Mouse (Mus musculus): ENCODE results near the gene Rbm44. TPM values are rescaled to one million over a fixed set of nuclear protein-coding genes. Genes with fewer than 3 reads are reported as not detected.
A peak's percentile ranks its signal among the peaks of the same experiment; 100 is the strongest.

Rbm44 gene
- polyA plus RNA-seq (2014; fragmentation: Nextera tagmentation; extraction: Ambion mirVana): 0.43 and 0.74 TPM in 2 replicates

DNA sequence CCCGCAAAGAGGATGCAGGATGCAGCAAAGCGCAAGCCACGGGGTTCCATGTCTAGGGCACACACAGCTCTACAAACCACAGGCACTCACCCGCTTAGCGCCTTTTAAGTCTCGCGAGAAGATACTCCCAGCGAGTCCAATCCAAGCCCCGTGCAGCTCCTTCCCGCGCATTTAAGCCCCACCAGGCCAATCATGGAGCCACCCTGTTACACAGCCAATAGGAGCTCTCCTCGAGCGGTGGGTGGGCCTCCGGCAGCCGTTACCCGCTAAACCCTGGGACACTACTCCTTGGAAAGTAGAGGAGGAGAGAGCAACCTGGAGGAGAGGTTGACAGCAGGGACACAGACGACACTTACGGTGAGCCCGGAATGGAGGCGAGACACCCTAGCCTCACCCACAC, at the start of gene Rbm44:
Gene Rbm44 (plus strand): TSS at position 277 of the 400 bp plus-strand sequence.
- Histone ChIP-seq H3K27ac (replicated peaks; ENCODE audit: low read depth, low read length) (no peak within 1 kb of the TSS), H3K9me3 (replicated peaks; ENCODE audit: control insufficient read depth, low read length) (no peaks in the 10 kb centered on the region), H3K27me3 (ENCODE audit: control insufficient read depth, insufficient read depth, low read length) (no peaks in the 10 kb centered on the region), H3K36me3 (replicated peaks; ENCODE audit: control insufficient read depth, insufficient read depth, low read depth, low read length) (no peaks in the 10 kb centered on the region), H3K4me3 (ENCODE audit: low read depth, low read length) (no peak within 1 kb of the TSS), H3K9ac (replicated peaks; ENCODE audit: low read length) (no peak within 1 kb of the TSS), H3K4me2 (ENCODE audit: low read depth, low read length) (no peak within 1 kb of the TSS), H3K4me1 (ENCODE audit: control insufficient read depth, insufficient read depth, low read length) (no peaks in the 10 kb centered on the region)
- ATAC-seq (replicated peaks; ENCODE audit: insufficient number of reproducible peaks, low FRiP score, low TSS enrichment, low read depth) (no peak), DNase-seq (ENCODE audit: low spot score) (peak; percentile 2)
- 70% methylated on average over 20 of the region's 20 CpGs for WGBS

- Histone ChIP-seq H3K9me3 (replicated peaks; ENCODE audit: control insufficient read depth, low read length) (no peaks in the 10 kb centered on the region), H3K9ac (replicated peaks; ENCODE audit: low read length) (no peak overlapping the region), H3K27me3 (ENCODE audit: control insufficient read depth, insufficient read depth, low read length) (no peaks in the 10 kb centered on the region), H3K4me2 (ENCODE audit: low read depth, low read length) (no peak overlapping the region), H3K27ac (replicated peaks; ENCODE audit: low read depth, low read length) (no peak overlapping the region), H3K4me1 (ENCODE audit: control insufficient read depth, insufficient read depth, low read length) (no peaks in the 10 kb centered on the region), H3K36me3 (replicated peaks; ENCODE audit: control insufficient read depth, insufficient read depth, low read depth, low read length) (no peaks in the 10 kb centered on the region), H3K4me3 (ENCODE audit: low read depth, low read length) (no peak overlapping the region)
- WGBS: 82% methylated on average over 3 of the region's 3 CpGs
- no peak for DNase-seq (ENCODE audit: low spot score)
- ATAC-seq (replicated peaks; ENCODE audit: insufficient number of reproducible peaks, low FRiP score, low TSS enrichment, low read depth): no peak
Measured at GRCm38 (mm10) chr1:91095258-91095657, 49.6 kb upstream of the Rbm44 start.

GRCm38 (mm10) chr1:91095853-91096252, 49.0 kb upstream of the Rbm44 start:
- Histone ChIP-seq H3K36me3 (replicated peaks; ENCODE audit: control insufficient read depth, insufficient read depth, low read depth, low read length) (no peaks in the 10 kb centered on the region), H3K4me3 (ENCODE audit: low read depth, low read length) (no peak overlapping the region), H3K4me2 (ENCODE audit: low read depth, low read length) (no peak overlapping the region), H3K9me3 (replicated peaks; ENCODE audit: control insufficient read depth, low read length) (no peaks in the 10 kb centered on the region), H3K4me1 (ENCODE audit: control insufficient read depth, insufficient read depth, low read length) (no peaks in the 10 kb centered on the region), H3K27ac (replicated peaks; ENCODE audit: low read depth, low read length) (no peak overlapping the region), H3K9ac (replicated peaks; ENCODE audit: low read length) (no peak overlapping the region), H3K27me3 (ENCODE audit: control insufficient read depth, insufficient read depth, low read length) (no peaks in the 10 kb centered on the region)
- WGBS: 46% methylated on average over 1 of the region's 1 CpGs
- ATAC-seq (replicated peaks; ENCODE audit: insufficient number of reproducible peaks, low FRiP score, low TSS enrichment, low read depth) (no peak), DNase-seq (ENCODE audit: low spot score) (no peak)

DNA sequence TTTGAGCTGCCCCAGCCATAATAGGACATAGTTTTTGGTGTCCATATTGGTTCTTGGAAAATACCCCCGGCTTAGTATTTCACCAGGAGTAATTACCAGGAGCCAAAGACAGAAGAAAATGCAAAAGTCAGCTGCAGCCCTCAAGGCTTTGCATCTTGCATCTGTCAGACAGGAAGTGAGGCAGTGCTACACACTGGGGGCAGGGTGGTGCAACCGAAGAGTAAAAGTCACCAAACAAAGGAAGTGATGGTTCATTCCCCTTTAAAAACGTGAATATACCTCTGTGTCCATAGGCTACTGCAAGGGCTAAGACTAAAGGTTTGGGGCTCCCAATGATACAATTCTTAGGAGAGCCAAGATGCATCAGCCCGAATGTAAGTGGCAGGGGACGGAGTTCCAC, 48.4 kb upstream of the Rbm44 start:
- 60% methylated on average over 5 of the region's 5 CpGs for WGBS
- DNase-seq (ENCODE audit: low spot score): no peak
- no peaks in the 10 kb centered on the region for H3K27me3 ChIP-seq (ENCODE audit: control insufficient read depth, insufficient read depth, low read length)
- H3K36me3 ChIP-seq (replicated peaks; ENCODE audit: control insufficient read depth, insufficient read depth, low read depth, low read length): no peaks in the 10 kb centered on the region
- H3K4me2 ChIP-seq (ENCODE audit: low read depth, low read length): no peak overlapping the region
- no peak overlapping the region for H3K9ac ChIP-seq (replicated peaks; ENCODE audit: low read length)
- no peaks in the 10 kb centered on the region for H3K9me3 ChIP-seq (replicated peaks; ENCODE audit: control insufficient read depth, low read length)
- H3K4me3 ChIP-seq (ENCODE audit: low read depth, low read length): no peak overlapping the region
- no peak overlapping the region for H3K27ac ChIP-seq (replicated peaks; ENCODE audit: low read depth, low read length)
- no peaks in the 10 kb centered on the region for H3K4me1 ChIP-seq (ENCODE audit: control insufficient read depth, insufficient read depth, low read length)
- no peak for ATAC-seq (replicated peaks; ENCODE audit: insufficient number of reproducible peaks, low FRiP score, low TSS enrichment, low read depth)

DNA sequence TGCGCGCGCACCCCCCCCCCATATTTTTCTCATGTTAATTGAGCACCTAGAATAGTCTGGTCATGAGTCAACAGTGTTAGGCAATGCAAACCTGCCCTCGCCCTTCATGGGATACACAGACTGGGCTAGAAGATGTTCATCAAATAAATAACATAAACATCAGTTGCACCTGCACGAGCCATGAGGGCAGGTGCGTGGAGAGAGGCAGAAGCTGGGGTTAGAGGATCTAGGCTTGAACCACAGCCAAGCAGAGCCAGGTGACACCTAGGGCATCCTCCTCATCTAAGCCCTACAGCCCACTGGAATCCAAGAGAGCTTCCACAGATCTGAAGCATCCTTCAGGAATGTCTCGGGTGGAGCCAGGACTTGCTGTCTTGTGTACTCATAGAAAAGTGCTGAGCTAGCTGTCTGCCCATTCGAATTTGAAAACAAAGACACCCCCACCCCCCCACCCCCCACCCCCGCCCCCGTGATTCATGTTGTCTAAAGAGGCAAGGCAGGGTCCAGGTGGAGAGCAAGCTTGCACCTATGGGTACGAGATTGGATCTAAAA, 47.5 kb upstream of the Rbm44 start:
- H3K27ac ChIP-seq (replicated peaks; ENCODE audit: low read depth, low read length): no peak overlapping the region
- no peak overlapping the region for H3K4me3 ChIP-seq (ENCODE audit: low read depth, low read length)
- H3K9ac ChIP-seq (replicated peaks; ENCODE audit: low read length): no peak overlapping the region
- WGBS: 92% methylated on average over 11 of the region's 11 CpGs
- no peaks in the 10 kb centered on the region for H3K36me3 ChIP-seq (replicated peaks; ENCODE audit: control insufficient read depth, insufficient read depth, low read depth, low read length)
- no peaks in the 10 kb centered on the region for H3K4me1 ChIP-seq (ENCODE audit: control insufficient read depth, insufficient read depth, low read length)
- no peak overlapping the region for H3K4me2 ChIP-seq (ENCODE audit: low read depth, low read length)
- ATAC-seq (replicated peaks; ENCODE audit: insufficient number of reproducible peaks, low FRiP score, low TSS enrichment, low read depth) (no peak), DNase-seq (ENCODE audit: low spot score) (no peak)
- H3K27me3 ChIP-seq (ENCODE audit: control insufficient read depth, insufficient read depth, low read length): no peaks in the 10 kb centered on the region
- H3K9me3 ChIP-seq (replicated peaks; ENCODE audit: control insufficient read depth, low read length): no peaks in the 10 kb centered on the region

- Histone ChIP-seq H3K4me2 (ENCODE audit: low read depth, low read length) (no peak overlapping the region), H3K9me3 (replicated peaks; ENCODE audit: control insufficient read depth, low read length) (no peaks in the 10 kb centered on the region), H3K4me3 (ENCODE audit: low read depth, low read length) (no peak overlapping the region), H3K27ac (replicated peaks; ENCODE audit: low read depth, low read length) (no peak overlapping the region), H3K9ac (replicated peaks; ENCODE audit: low read length) (no peak overlapping the region), H3K27me3 (ENCODE audit: control insufficient read depth, insufficient read depth, low read length) (no peaks in the 10 kb centered on the region), H3K4me1 (ENCODE audit: control insufficient read depth, insufficient read depth, low read length) (no peaks in the 10 kb centered on the region), H3K36me3 (replicated peaks; ENCODE audit: control insufficient read depth, insufficient read depth, low read depth, low read length) (no peaks in the 10 kb centered on the region)
- ATAC-seq (replicated peaks; ENCODE audit: insufficient number of reproducible peaks, low FRiP score, low TSS enrichment, low read depth): 0 out of 2 replicates have a peak, but pooled peaks have one; percentile 52
- DNase-seq (ENCODE audit: low spot score): peak; percentile 78
- WGBS: 14% methylated on average over 6 of the region's 6 CpGs
Measured at GRCm38 (mm10) chr1:91098887-91099286, 46.0 kb upstream of the Rbm44 start.

DNA sequence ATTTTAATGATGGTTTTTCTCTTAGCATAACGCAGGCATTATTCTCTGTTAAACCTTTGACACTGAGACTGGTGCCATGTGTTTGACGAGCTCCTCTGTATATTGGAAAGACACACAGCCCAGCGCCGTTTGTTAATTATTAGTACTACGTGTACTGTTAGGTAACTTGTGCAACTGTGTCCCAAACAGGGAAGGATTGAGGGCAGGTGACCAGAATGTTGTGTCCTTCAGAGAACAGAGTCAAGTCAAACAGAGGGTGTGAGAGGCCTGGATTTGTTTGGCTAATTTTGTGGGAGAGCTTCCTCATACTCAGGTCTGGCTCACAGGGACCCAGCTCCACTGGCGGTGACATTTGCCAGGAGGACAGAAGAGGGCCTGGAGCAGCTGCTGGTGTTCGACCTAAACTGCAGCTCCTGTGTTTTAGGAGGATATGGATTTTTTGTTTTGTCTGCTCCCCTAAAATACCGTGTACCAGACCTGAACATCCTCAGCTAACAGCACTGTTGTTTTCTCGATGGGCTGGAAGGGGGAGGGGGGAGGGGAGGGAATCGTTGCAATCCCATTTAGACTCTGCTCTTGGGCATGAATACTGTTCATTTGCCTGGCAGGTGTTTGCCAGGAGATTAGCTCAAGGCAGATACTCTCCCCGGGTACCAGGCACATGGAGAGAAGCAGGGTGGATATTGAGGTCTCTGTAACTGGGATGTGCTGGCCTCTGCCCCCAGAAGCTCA, 43.0 kb upstream of the Rbm44 start:
- Histone ChIP-seq H3K4me1 (ENCODE audit: control insufficient read depth, insufficient read depth, low read length) (no peaks in the 10 kb centered on the region), H3K4me2 (ENCODE audit: low read depth, low read length) (no peak overlapping the region), H3K27me3 (ENCODE audit: control insufficient read depth, insufficient read depth, low read length) (no peaks in the 10 kb centered on the region), H3K36me3 (replicated peaks; ENCODE audit: control insufficient read depth, insufficient read depth, low read depth, low read length) (no peaks in the 10 kb centered on the region), H3K9ac (replicated peaks; ENCODE audit: low read length) (no peak overlapping the region), H3K4me3 (ENCODE audit: low read depth, low read length) (no peak overlapping the region), H3K27ac (replicated peaks; ENCODE audit: low read depth, low read length) (no peak overlapping the region), H3K9me3 (replicated peaks; ENCODE audit: control insufficient read depth, low read length) (no peaks in the 10 kb centered on the region)
- no peak for ATAC-seq (replicated peaks; ENCODE audit: insufficient number of reproducible peaks, low FRiP score, low TSS enrichment, low read depth)
- WGBS: 81% methylated on average over 11 of the region's 11 CpGs
- DNase-seq (ENCODE audit: low spot score): no peak

GRCm38 (mm10) chr1:91103366-91103983, 41.4 kb upstream of the Rbm44 start:
- 93% methylated on average over 15 of the region's 15 CpGs for WGBS
- Histone ChIP-seq H3K27me3 (ENCODE audit: control insufficient read depth, insufficient read depth, low read length) (no peaks in the 10 kb centered on the region), H3K9ac (replicated peaks; ENCODE audit: low read length) (no peak overlapping the region), H3K4me1 (ENCODE audit: control insufficient read depth, insufficient read depth, low read length) (no peaks in the 10 kb centered on the region), H3K4me3 (ENCODE audit: low read depth, low read length) (no peak overlapping the region), H3K36me3 (replicated peaks; ENCODE audit: control insufficient read depth, insufficient read depth, low read depth, low read length) (no peaks in the 10 kb centered on the region), H3K27ac (replicated peaks; ENCODE audit: low read depth, low read length) (no peak overlapping the region), H3K4me2 (ENCODE audit: low read depth, low read length) (no peak overlapping the region), H3K9me3 (replicated peaks; ENCODE audit: control insufficient read depth, low read length) (no peaks in the 10 kb centered on the region)
- DNase-seq (ENCODE audit: low spot score): no peak
- ATAC-seq (replicated peaks; ENCODE audit: insufficient number of reproducible peaks, low FRiP score, low TSS enrichment, low read depth): no peak
